Mouse (Mus musculus): ENCODE data around the gene Olfr585.

GRCm38 (mm10) chr7:103140579-103140978 is 43.1 kb downstream of the Olfr585 start, which contains the start of gene Olfr588-ps1:
- TF ChIP-seq POLR2A (IDR thresholded peaks at IDR 0.05; ENCODE audit: control insufficient read depth, extremely low read depth, insufficient read depth, low read length, poor library complexity), result no peak
- no peak for TF ChIP-seq CTCF (IDR thresholded peaks at IDR 0.05; ENCODE audit: borderline replicate concordance, control insufficient read depth, extremely low read depth, insufficient read depth, low read length, poor library complexity)
